ENCODE assay signal across 14 mouse cellular contexts in genomic region chr1:162832574-162832953, GRCm38 (mm10). TPM values are rescaled to one million over a fixed set of nuclear protein-coding genes. Genes with fewer than 3 reads are reported as not detected.
A peak's percentile ranks its signal among the peaks of the same experiment; 100 is the strongest.
DNase-seq lines count a peak whose midpoint lies in the region; ATAC-seq and TF ChIP-seq lines count a peak whose summit lies in the region.
"Had no signal": no experiment of that assay in that cellular context is flagged by ENCODE, and none has a peak within 500 bp of the region (broad histone marks: within the 10 kb centered on the region; RNA-seq: fewer than 3 reads in every experiment).

No protein-coding gene starts in this region.

- peak overlapping the region; percentile 27 for H3K4me2 ChIP-seq in embryonic facial prominence, embryonic 13.5 days
- peak overlapping the region; percentile 43 for H3K4me2 ChIP-seq in forebrain, embryonic 13.5 days
- peak overlapping the region; percentile 52 for H3K4me2 ChIP-seq in hindbrain, postnatal 0 days (ENCODE audit: low read depth, low read length)
- H3K4me2 ChIP-seq in midbrain, embryonic 15.5 days = peak overlapping the region; percentile 41
- H3K4me2 ChIP-seq: limb, embryonic 15.5 days had no signal

- no peak overlapping the region for H3K4me3 ChIP-seq in embryonic facial prominence, embryonic 13.5 days
- H3K4me3 ChIP-seq in forebrain, embryonic 13.5 days = peak overlapping the region; percentile 7; the same call in 1 of the 2 replicates
- 0 out of 2 replicates have a peak overlapping the region, but pooled peaks have one; percentile 2 for H3K4me3 ChIP-seq in hindbrain, postnatal 0 days (ENCODE audit: low read length)
- peak overlapping the region; percentile 16 for H3K4me3 ChIP-seq in midbrain, embryonic 15.5 days
- H3K4me3 ChIP-seq: limb, embryonic 15.5 days had no signal

- H3K9me3 ChIP-seq in embryonic facial prominence, embryonic 13.5 days = no peaks in the 10 kb centered on the region; the same call in 1 of the 2 replicates
- no peaks in the 10 kb centered on the region for H3K9me3 ChIP-seq in forebrain, embryonic 13.5 days (replicated peaks)
- no peaks in the 10 kb centered on the region for H3K9me3 ChIP-seq in hindbrain, postnatal 0 days (ENCODE audit: low read length)
- no peaks in the 10 kb centered on the region for H3K9me3 ChIP-seq in midbrain, embryonic 15.5 days
- H3K9me3 ChIP-seq: limb, embryonic 15.5 days had no signal

- no peak for ATAC-seq in embryonic facial prominence, embryonic 13.5 days (ENCODE audit: insufficient number of reproducible peaks, insufficient read depth, low FRiP score, low TSS enrichment, low read depth)
- ATAC-seq in forebrain, embryonic 13.5 days = peak; percentile 70
- peak; percentile 46 for ATAC-seq in hindbrain, postnatal 0 days
- peak; percentile 80 for ATAC-seq in midbrain, embryonic 15.5 days (replicated peaks)

- 58% methylated on average over 5 of the region's 5 CpGs for WGBS in embryonic facial prominence, embryonic 13.5 days
- 12% methylated on average over 5 of the region's 5 CpGs for WGBS in forebrain, embryonic 13.5 days
- 16% methylated on average over 5 of the region's 5 CpGs for WGBS in hindbrain, postnatal 0 days
- WGBS in midbrain, embryonic 15.5 days = 12% methylated on average over 5 of the region's 5 CpGs

- intact Hi-C loops in heart, postnatal 25 days (cut with DNase I) = no loop called here

- no peak for TF ChIP-seq CTCF in hindbrain, postnatal 0 days (IDR thresholded peaks at IDR 0.05; ENCODE audit: low read depth)

- H3K27me3 ChIP-seq in embryonic facial prominence, embryonic 13.5 days = no peaks in the 10 kb centered on the region
- H3K27me3 ChIP-seq in forebrain, embryonic 13.5 days = peaks cover 8% of the 10 kb centered on the region
- no peaks in the 10 kb centered on the region for H3K27me3 ChIP-seq in hindbrain, postnatal 0 days (ENCODE audit: insufficient read depth, low read length)
- no peaks in the 10 kb centered on the region for H3K27me3 ChIP-seq in midbrain, embryonic 15.5 days (replicated peaks)
- H3K27me3 ChIP-seq: limb, embryonic 15.5 days had no signal

- no peak overlapping the region for H3K9ac ChIP-seq in embryonic facial prominence, embryonic 13.5 days
- H3K9ac ChIP-seq in forebrain, embryonic 13.5 days = no peak overlapping the region
- no peak overlapping the region for H3K9ac ChIP-seq in hindbrain, postnatal 0 days (replicated peaks; ENCODE audit: low read length)
- no peak overlapping the region for H3K9ac ChIP-seq in midbrain, embryonic 15.5 days
- H3K9ac ChIP-seq: limb, embryonic 15.5 days had no signal

- H3K36me3 ChIP-seq in embryonic facial prominence, embryonic 13.5 days = no peaks in the 10 kb centered on the region
- H3K36me3 ChIP-seq in forebrain, embryonic 13.5 days (ENCODE audit: poor library complexity, severe bottlenecking) = no peaks in the 10 kb centered on the region
- no peaks in the 10 kb centered on the region for H3K36me3 ChIP-seq in hindbrain, postnatal 0 days (ENCODE audit: insufficient read depth, low read length)
- no peaks in the 10 kb centered on the region for H3K36me3 ChIP-seq in midbrain, embryonic 15.5 days (replicated peaks)
- H3K36me3 ChIP-seq: limb, embryonic 15.5 days had no signal

- 0 out of 2 replicates have a peak, but pooled peaks cover 5% of the 10 kb centered on the region for H3K4me1 ChIP-seq in embryonic facial prominence, embryonic 13.5 days
- peaks cover 14% of the 10 kb centered on the region for H3K4me1 ChIP-seq in forebrain, embryonic 13.5 days
- H3K4me1 ChIP-seq in hindbrain, postnatal 0 days (ENCODE audit: insufficient read depth, low read length) = peaks cover 11% of the 10 kb centered on the region; the same call in 1 of the 2 replicates
- H3K4me1 ChIP-seq in midbrain, embryonic 15.5 days = peaks cover 14% of the 10 kb centered on the region

- no peak overlapping the region for H3K27ac ChIP-seq in embryonic facial prominence, embryonic 13.5 days
- H3K27ac ChIP-seq in forebrain, embryonic 13.5 days = no peak overlapping the region
- peak overlapping the region; percentile 57 for H3K27ac ChIP-seq in hindbrain, postnatal 0 days
- peak overlapping the region; percentile 69 for H3K27ac ChIP-seq in midbrain, embryonic 15.5 days
- H3K27ac ChIP-seq: limb, embryonic 15.5 days had no signal

- no peak for DNase-seq in hindbrain, postnatal 0 days (ENCODE audit: low spot score)
- no peak for DNase-seq in T-cell, adult 2 months (ENCODE audit: low spot score)
- no peak for DNase-seq in adrenal gland, postnatal 14 days
- DNase-seq in embryo, embryonic 11 days = no peak
- no peak for DNase-seq in heart, postnatal 25 days (ENCODE audit: low spot score)
- DNase-seq: adrenal gland, postnatal 36 days; cerebellum, adult 11 months; lung, postnatal 10 days had no signal

RNA-seq across cellular contexts. Expression of gene Fmo4, which starts 18.8 kb away (rescaled TPM):
- 0.46 and 0.67 TPM in 2 replicates for polyA plus RNA-seq in embryonic facial prominence, embryonic 13.5 days (2015; fragmentation: Nextera tagmentation; extraction: Ambion mirVana)
- 0.31 TPM in 1 of 2 replicates, not detected in the other for polyA plus RNA-seq in forebrain, embryonic 13.5 days (2015; fragmentation: Nextera tagmentation; extraction: Ambion mirVana)
- total RNA-seq in hindbrain, postnatal 0 days (2014; rRNA removed) = 0.52 and 0.90 TPM in 2 replicates
- polyA plus RNA-seq in hindbrain, postnatal 0 days (2015; fragmentation: Nextera tagmentation; extraction: Ambion mirVana) = 0.96 and 1.1 TPM in 2 replicates
- polyA plus RNA-seq in midbrain, embryonic 15.5 days (2015; fragmentation: Nextera tagmentation; extraction: Ambion mirVana) = 0.19 and 0.27 TPM in 2 replicates
- total RNA-seq in adrenal gland, postnatal 14 days (2021) = 0.86 and 3.1 TPM in 2 replicates
- total RNA-seq in heart, postnatal 25 days (2021) = under 1 TPM in 1 of 2 experiments, not detected in 1; 0.10 TPM
- total RNA-seq: monocyte, adult 5-6 weeks had no signal
- polyA plus RNA-seq: spleen, adult 2 months had no signal

RNA-seq across cellular contexts. Expression of gene Fmo1, which starts 33.8 kb away (rescaled TPM):
- 21.3 and 35.1 TPM in 2 replicates for polyA plus RNA-seq in embryonic facial prominence, embryonic 13.5 days (2015; fragmentation: Nextera tagmentation; extraction: Ambion mirVana)
- polyA plus RNA-seq in forebrain, embryonic 13.5 days (2015; fragmentation: Nextera tagmentation; extraction: Ambion mirVana) = 9.4 and 10.6 TPM in 2 replicates
- total RNA-seq in hindbrain, postnatal 0 days (2014; rRNA removed) = 45.3 and 48.8 TPM in 2 replicates
- polyA plus RNA-seq in hindbrain, postnatal 0 days (2015; fragmentation: Nextera tagmentation; extraction: Ambion mirVana) = 33.2 and 36.8 TPM in 2 replicates
- polyA plus RNA-seq in midbrain, embryonic 15.5 days (2015; fragmentation: Nextera tagmentation; extraction: Ambion mirVana) = 23.3 and 32.1 TPM in 2 replicates
- total RNA-seq in adrenal gland, postnatal 14 days (2021) = 264 and 295 TPM in 2 replicates
- 10 to 100 TPM; 36.9 to 40.7 TPM for total RNA-seq in heart, postnatal 25 days (2021)
- total RNA-seq: monocyte, adult 5-6 weeks had no signal

Comparison
In these comparisons a context has a peak if more than half of its experiments do, and no peak if none do; other contexts are left out.
1. H3K27ac ChIP-seq: peak in hindbrain, postnatal 0 days (single experiment) and midbrain, embryonic 15.5 days (single experiment); none in embryonic facial prominence, embryonic 13.5 days (single experiment) and forebrain, embryonic 13.5 days (single experiment).
2. Peak in every context shown above with its lines, with median percentiles within 50 percentile points of each other: H3K4me2 ChIP-seq.